Mouse (Mus musculus) left cerebral cortex, postnatal 14 days (tissue): ENCODE measurements at regions not wholly inside any gene's neighbourhood (a gene's known extent, or its start where the extent isn't known, plus 50 kb on each side); places are given as distances from the start of the nearest gene placed in this dataset.

Experiments used
- DNase-seq, 2 experiments: peaks; one replicate each; pipeline ENCODE4 v3.0.0; 2021 to 2022; ENCODE audit warnings: low spot score in 2 of 2, mixed read lengths in 1 of 2
- intact Hi-C: fragments of 180-260 bp; cut with DNase I; formaldehyde crosslinking; loops from one replicate; pipeline ENCODE4 v1.15.1; 2025

DNA sequence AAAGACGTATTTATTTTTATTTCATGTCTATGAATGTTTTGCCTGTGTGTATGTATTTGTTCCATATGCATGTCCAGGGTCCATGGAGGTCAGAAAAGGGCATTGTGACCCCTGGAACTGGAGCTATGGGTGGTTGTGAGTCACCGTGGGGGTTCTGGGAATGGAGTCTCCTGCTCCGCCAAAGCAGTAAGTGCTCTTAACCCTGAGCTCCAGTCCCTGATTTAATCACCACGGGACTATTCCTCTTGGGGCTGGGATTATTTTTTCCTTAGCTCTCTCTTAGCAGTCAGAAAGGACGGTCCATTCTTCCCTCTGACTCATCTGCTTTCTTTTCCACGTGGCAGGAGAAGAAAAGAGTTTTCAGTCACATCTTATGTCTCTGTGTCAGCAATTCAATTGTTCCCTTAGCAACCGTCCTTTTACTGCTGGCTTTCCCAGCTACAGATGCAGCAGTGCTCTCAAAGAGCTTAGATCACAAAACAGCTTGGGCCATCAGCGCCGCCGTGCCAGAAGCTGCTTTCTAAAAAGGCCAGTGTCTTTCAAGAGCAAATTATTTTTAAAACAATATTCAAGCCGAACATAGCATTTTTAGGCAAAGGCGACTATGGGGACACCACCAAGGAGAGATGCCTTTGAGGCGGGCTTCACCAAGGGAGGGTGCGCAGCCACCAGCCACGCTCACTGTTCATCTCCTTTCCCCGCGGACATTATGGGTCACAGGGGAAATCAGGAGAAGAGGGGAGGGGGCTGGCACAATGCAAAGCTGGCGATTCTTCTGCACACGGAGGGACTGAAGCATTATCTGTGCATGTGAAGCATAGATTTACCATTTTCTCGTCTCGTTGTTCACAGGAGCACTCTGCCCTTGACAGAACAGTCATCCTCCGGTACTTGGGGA is 110.8 kb downstream of the Map3k7 start:
- peak; percentile 52 to 66 for DNase-seq

GRCm38 (mm10) chr4:32076391-32076925 is 112.6 kb downstream of the Map3k7 start:
- peak; percentile 22 to 34 for DNase-seq
- intact Hi-C loops = no loop called here

More for the DNA sequence above, 110.8 kb downstream of the Map3k7 start:
- intact Hi-C loops = no loop called here

- no peak for DNase-seq
- intact Hi-C loops = no loop called here
Observed at GRCm38 (mm10) chr4:32083456-32083855, 119.6 kb downstream of the Map3k7 start.

DNA sequence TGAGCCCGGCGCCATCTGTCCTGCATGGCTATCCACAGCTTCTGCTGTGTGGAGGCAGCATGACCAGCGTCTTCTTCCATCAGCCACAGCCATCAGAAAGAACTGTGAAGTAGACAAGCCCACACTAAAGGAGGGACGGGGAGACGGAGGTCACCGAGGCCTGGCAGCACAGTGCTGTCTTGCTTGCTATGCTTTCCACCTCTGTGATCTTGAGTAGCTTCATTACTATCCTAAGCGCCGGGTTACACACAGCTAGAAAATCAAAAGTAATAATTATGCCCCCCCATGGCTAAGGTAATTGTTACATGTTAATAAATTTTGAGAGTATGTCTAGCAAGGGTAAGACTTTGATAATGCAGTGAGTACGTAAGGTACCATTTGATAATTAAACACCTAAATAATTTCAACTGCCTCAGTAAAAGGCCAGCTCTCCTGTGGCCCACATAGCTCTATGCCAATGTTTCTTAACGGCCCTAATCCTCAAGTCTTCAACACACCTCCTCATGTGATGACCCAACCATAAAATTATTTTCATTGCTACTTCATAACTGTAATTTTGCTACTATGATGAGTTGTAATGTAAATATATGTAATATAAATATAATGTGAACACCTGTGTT is 120.5 kb downstream of the Map3k7 start:
- intact Hi-C loops = no loop called here
- DNase-seq = no peak

- intact Hi-C loops = no loop called here
- DNase-seq = peak in 1 of 2 experiments; percentile 26
Observed at GRCm38 (mm10) chr4:32085040-32085439, 121.1 kb downstream of the Map3k7 start.

GRCm38 (mm10) chr4:32091086-32091485 is 127.2 kb downstream of the Map3k7 start:
- no peak for DNase-seq
- intact Hi-C loops = no loop called here

GRCm38 (mm10) chr4:32092320-32093041 is 128.6 kb downstream of the Map3k7 start:
- intact Hi-C loops = no loop called here
- no peak for DNase-seq

DNA sequence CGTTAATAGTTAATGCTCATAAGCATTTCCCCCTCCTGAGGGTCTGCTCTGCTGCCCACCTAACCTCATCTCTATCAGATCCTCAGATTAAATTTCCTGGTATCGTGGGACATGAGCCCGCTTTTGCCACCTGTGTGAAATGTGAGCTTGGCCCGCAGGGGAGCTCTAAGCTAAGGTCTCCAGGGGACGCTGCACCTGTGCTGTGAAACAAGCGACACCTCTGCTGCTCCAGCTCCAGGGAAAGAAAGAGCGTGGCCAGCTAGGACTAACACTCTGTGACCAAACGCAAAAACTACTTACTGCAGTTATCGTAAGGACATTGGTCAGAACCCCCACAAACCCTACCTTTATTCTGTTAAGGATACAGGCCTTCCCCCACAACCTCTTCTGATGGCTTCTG is 134.3 kb downstream of the Map3k7 start:
- DNase-seq = no peak
- intact Hi-C loops = no loop called here

GRCm38 (mm10) chr4:32101002-32101401 is 137.1 kb downstream of the Map3k7 start:
- intact Hi-C loops = no loop called here
- DNase-seq = no peak

DNA sequence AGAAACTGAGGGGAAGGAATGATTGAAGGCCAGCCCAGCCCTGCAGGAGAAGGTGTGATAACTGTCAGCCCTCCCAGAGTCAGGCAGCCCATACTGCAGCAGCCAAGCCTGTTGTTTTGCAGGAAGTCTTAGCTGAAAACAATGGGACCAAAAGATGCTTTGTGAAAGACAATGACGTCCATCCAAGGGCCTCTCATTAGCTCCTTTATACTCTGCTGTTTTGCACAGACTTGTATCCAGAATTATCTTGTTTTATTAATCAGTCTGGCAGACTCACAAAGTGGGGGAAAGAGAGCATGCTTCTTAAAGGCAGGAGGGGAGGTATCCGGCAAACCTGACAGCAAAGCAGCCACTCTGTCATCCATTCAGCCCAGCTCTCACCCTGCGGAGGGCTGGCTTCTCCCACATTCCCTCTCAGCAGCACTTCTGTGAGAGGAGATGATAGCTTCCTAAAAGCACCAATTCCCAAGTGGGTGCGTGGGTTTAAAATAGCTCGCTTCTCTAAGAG is 131.9 kb upstream of the Bach2 start:
- DNase-seq = peak; percentile 25 to 39
- intact Hi-C loops = no loop called here

DNA sequence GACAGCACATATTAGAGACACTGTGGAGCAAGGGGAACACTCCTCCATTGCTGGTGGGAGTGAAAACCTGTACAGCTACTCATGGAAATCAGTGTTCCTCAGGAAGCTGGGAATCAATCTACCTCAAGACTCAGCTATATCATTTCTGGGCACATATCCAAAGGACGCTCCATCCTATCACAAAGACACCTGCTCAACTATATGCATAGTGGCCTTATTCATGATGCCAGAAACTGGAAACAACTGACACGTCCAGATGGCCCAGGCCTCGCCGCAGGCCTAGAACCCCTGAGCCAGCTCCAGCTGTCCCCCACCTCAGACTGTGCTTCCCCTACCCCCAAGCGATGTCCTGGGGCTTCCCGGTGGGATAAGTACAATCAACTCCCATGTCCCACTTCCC is 116.3 kb upstream of the Bach2 start:
- intact Hi-C loops = no loop called here
- DNase-seq = no peak

- no peak for DNase-seq
- intact Hi-C loops = no loop called here
Observed at GRCm38 (mm10) chr4:32126828-32127227, 111.8 kb upstream of the Bach2 start.

DNA sequence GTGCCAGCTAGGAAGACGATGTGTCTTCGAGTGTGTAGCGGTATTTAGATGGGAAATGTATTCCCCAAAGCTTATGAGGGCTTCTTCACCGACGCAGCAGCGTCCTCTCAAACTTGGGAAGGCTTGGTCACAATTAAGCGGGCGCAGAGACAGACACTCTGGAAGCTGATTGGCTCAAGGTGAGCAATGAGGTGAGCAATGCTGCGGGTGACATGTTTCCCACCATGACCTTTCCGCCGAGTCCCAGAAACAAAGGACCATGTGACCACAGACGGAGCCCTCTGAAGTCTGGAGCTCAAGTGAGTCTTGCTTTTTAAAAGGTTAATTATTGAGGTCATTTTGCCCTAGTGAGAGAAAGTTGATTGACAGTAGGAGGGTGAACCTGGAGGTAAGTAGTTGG is 108.0 kb upstream of the Bach2 start:
- no peak for DNase-seq
- intact Hi-C loops = no loop called here

- intact Hi-C loops = no loop called here
- no peak for DNase-seq
Observed at GRCm38 (mm10) chr4:32131819-32132218, 106.8 kb upstream of the Bach2 start.

GRCm38 (mm10) chr4:32136151-32136550 is 102.5 kb upstream of the Bach2 start:
- no peak for DNase-seq
- intact Hi-C loops = no loop called here

- intact Hi-C loops = no loop called here
- DNase-seq = no peak
Observed at GRCm38 (mm10) chr4:32137243-32137642, 101.4 kb upstream of the Bach2 start.

- peak; percentile 21 to 43 for DNase-seq
- intact Hi-C loops = no loop called here
Observed at GRCm38 (mm10) chr4:32137966-32138365, 100.6 kb upstream of the Bach2 start.

GRCm38 (mm10) chr4:32139586-32139985 is 99.0 kb upstream of the Bach2 start:
- intact Hi-C loops = no loop called here
- no peak for DNase-seq

GRCm38 (mm10) chr4:32140068-32140467 is 98.5 kb upstream of the Bach2 start:
- intact Hi-C loops = no loop called here
- DNase-seq = no peak

GRCm38 (mm10) chr4:32142198-32142597 is 96.4 kb upstream of the Bach2 start:
- no peak for DNase-seq
- intact Hi-C loops = no loop called here
